Mouse (Mus musculus): ENCODE results near the gene Tmc5. TPM values are rescaled to one million over a fixed set of nuclear protein-coding genes. Genes with fewer than 3 reads are reported as not detected.

Tmc5 gene
- total and polyA plus RNA-seq, 3 experiments, result not detected

DNA sequence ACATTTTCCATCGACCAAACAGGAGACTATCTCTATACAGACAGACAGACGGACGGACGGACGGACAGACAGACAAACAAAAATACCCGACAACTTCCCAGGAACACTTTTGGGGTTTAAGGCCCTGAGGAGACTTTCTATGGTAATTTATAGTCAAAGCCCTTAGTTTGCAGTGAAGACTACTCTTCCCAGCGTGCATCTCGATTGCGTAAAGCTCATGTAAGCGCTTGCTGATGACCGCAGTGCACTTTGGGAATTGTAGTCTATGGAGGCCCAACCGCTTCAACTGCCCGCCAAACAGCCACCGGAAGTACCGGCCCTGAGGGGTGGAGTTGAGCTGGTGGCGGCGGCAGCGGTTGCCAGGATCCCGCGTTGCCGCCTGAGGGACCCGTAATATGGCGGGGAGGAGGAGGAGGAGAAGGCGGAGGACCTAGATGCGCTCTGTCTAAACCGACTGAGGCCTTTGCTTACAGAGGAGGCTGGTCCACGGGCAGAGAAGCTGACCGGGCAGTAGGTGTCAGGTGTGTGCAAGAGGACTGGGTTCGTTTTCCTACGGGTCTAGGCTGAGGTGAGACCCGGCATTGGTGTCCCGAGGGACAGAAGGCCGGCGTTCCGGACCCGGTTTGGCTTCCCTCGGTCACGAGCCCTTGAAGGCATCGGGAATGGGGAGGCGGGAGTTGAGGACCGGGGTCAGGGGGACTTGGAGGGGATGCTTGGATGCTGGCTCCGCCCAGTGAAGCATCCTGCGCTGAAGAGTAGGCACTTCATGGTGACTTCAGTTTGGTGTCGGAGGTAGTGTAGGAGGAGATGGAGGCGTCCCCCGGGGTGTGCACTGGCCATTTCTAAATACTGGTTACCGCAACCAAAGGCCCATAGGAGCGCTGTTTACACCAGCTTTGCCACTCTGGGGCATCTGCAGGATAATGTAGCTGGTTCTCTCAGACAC is 115.4 kb downstream of the Tmc5 start, which contains the start of gene Ccp110 (continued):
- TF ChIP-seq NELFE (IDR thresholded peaks at IDR 0.05; ENCODE audit: low read depth, low read length) (peak; percentile 58; the same call in 1 of the 2 replicates), KAT2A (conservative IDR thresholded peaks at IDR 0.05; ENCODE audit: low read depth, low read length) (peak; percentile 99), ELF1 (IDR thresholded peaks at IDR 0.05; ENCODE audit: low read depth, low read length) (peak; percentile 78; the same call in 1 of the 2 replicates), HCFC1 (IDR thresholded peaks at IDR 0.05; ENCODE audit: low read depth, low read length) (peak; percentile 100)

GRCm38 (mm10) chr7:118714873-118715272 is 117.8 kb downstream of the Tmc5 start:
- DNase-seq (ENCODE audit: low read depth, low spot score), result no peak
- TF ChIP-seq TBP (IDR thresholded peaks at IDR 0.05; ENCODE audit: low read depth, low read length) (no peak), E2F4 (IDR thresholded peaks at IDR 0.05; ENCODE audit: borderline replicate concordance, low read depth, low read length) (no peak), TCF12 (IDR thresholded peaks at IDR 0.05; ENCODE audit: low read depth, low read length) (no peak), GABPA (IDR thresholded peaks at IDR 0.05; ENCODE audit: low read depth, low read length) (no peak), MAFK (IDR thresholded peaks at IDR 0.05; ENCODE audit: borderline replicate concordance, low read depth, low read length) (no peak), ZNF384 (IDR thresholded peaks at IDR 0.05; ENCODE audit: low read depth, low read length) (no peak), KAT2A (conservative IDR thresholded peaks at IDR 0.05; ENCODE audit: low read depth, low read length) (no peak), USF1 (IDR thresholded peaks at IDR 0.05; ENCODE audit: low read depth, low read length) (no peak), MEF2A (IDR thresholded peaks at IDR 0.05; ENCODE audit: extremely low read depth, insufficient replicate concordance, low read depth, low read length, poor library complexity, severe bottlenecking) (no peak), MAZ (IDR thresholded peaks at IDR 0.05; ENCODE audit: low read depth, low read length) (no peak), UBTF (IDR thresholded peaks at IDR 0.05; ENCODE audit: borderline replicate concordance, insufficient read depth, low read depth, low read length) (no peak), NELFE (IDR thresholded peaks at IDR 0.05; ENCODE audit: low read depth, low read length) (no peak), POLR2AphosphoS5 (IDR thresholded peaks at IDR 0.05; ENCODE audit: borderline replicate concordance, low read depth, low read length) (no peak), SIN3A (IDR thresholded peaks at IDR 0.05; ENCODE audit: low read length) (no peak), ZMIZ1 (IDR thresholded peaks at IDR 0.05; ENCODE audit: low read depth, low read length) (no peak)
- Histone ChIP-seq H3K4me3 (ENCODE audit: control insufficient read depth in 1 of 2, insufficient read depth in 1 of 2, low read depth in 2 of 2, low read length in 2 of 2) (no peak overlapping the region), H3K79me2 (ENCODE audit: control insufficient read depth, insufficient read depth, low read length, poor library complexity) (no peaks in the 10 kb centered on the region; the same call in 1 of the 2 replicates), H3K4me1 (ENCODE audit: control insufficient read depth in 1 of 2, insufficient read depth in 2 of 2, low read length in 2 of 2) (peaks cover 0 to 10% of the 10 kb centered on the region in 2 experiments; a peak in 2 of 4 replicates), H3K9me3 (replicated peaks; ENCODE audit: insufficient read depth, low read length) (no peaks in the 10 kb centered on the region), H3K27me3 (ENCODE audit: control insufficient read depth in 1 of 2, insufficient read depth in 2 of 2, low read length in 2 of 2) (no peaks in the 10 kb centered on the region), H3K27ac (ENCODE audit: control insufficient read depth, low read depth, low read length) (no peak overlapping the region), H3K36me3 (ENCODE audit: control insufficient read depth in 1 of 2, insufficient read depth in 2 of 2, low read length in 2 of 2) (peaks cover 0 to 11% of the 10 kb centered on the region in 2 experiments; a peak in 2 of 4 replicates), H3K9ac (ENCODE audit: control insufficient read depth, low read depth, low read length, poor library complexity, severe bottlenecking) (no peak overlapping the region)
